Mouse (Mus musculus) urinary bladder, postnatal 25 days (tissue): Measurements from ENCODE around the gene Pcsk4.

ENCODE experiments used
- DNase-seq: peaks from one replicate; pipeline ENCODE4 v3.0.0; 2022; ENCODE audit warnings: low spot score

Pcsk4 gene

GRCm38 (mm10) chr10:80298571-80299281, 30.6 kb downstream of the Pcsk4 start:
- DNase-seq: no peak

DNA sequence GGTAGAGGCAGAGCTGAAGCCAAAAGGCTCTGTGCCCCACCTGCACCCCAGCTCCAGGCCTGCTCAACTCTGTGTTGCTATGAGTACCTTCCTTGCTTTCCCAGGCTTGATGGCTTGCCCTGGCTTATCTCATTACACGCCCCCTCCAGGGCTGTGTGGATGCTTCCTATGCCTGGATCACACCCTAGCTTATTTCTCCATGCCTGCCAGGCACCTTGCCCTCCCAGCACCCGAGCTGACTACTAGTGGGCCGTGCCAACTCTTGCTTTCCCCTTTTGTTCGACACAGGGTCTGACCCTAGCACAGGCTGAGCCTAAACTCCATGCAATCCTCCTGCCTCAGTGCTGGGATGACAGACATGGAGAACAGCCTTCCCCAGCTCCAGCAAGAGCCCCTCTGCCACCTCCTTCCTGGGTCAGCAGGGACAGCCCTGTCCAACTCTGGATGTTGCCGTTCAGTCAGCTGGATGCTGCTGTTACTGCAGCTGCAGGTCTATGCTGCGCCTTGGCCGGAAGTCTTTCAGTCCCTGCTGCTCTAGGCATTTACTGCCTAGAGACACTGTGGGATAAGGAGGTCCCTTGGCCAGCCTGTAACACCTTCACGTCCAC, 31.7 kb downstream of the Pcsk4 start:
- no peak for DNase-seq

GRCm38 (mm10) chr10:80296824-80297223, 32.5 kb downstream of the Pcsk4 start:
- DNase-seq: no peak

DNA sequence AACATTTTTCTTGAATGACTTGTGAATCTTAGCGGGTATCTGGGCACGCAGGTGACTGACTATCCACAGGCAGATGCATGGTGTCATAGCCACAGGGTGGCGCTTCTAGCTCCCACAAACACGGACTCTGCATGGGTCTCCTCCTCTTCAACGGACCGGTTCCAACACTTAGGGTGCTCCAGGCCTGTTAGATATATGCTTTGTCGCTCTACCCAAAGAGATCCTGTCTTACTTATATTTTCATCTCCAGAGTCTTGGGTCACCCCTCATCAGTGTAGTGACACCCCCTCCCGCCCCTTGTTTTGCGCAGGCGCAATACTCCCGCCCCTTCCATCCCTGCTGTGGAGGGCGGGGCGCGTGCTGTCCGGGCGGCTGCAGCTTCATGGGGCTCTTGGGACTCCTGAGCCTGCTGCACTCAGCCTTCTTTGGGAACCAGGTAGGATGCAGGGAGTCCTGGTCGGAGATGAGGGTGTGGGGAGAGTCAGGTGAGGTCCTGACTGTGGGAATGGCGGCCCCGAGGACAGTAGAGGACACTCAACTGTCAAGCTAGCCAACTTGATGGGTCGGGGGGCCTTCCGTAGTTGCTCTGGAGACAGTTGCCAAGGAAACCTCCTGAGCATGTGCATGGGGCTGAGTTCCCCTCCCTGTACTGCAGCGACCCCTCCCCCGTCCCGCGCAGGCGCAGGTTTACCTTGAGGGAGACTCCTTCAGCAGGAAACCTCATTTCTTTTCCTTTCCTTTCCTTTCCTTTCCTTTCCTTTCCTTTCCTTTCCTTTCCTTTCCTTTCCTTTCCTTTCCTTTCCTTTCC, 33.5 kb downstream of the Pcsk4 start, which contains the start of gene Apc2:
Apc2 (plus strand) TSS at position 360 of the 808 bp plus-strand sequence.
- DNase-seq: peak; percentile 69

DNA sequence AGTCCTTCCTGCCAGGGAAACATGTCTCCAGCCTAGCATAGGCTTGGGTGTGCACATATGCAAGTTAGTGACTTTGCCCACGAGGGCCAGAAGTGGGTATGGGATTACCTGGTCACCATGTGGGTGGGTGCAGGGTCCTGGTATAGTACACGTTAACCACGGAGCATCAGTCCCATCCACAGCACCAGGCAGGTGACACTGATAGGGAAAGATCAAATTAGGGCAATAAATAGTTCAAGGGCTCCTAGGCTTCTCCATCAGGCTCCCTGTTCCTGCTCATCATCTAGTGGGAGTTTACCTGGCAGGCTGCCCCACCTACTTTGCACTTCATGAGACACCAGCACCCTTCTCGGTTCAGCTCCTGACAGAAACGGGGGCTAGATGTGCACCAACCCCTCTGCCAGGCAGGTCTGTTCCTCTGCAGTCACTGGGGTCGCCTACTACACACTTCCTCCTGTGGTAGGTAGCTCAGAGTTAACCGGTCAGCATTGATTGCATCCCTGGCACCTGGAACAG, 34.5 kb downstream of the Pcsk4 start:
- no peak for DNase-seq

GRCm38 (mm10) chr10:80294311-80294710, 35.0 kb downstream of the Pcsk4 start:
- no peak for DNase-seq

- no peak for DNase-seq
These were observed 36.0 kb downstream of the Pcsk4 start for GRCm38 (mm10) chr10:80293325-80293724.

DNA sequence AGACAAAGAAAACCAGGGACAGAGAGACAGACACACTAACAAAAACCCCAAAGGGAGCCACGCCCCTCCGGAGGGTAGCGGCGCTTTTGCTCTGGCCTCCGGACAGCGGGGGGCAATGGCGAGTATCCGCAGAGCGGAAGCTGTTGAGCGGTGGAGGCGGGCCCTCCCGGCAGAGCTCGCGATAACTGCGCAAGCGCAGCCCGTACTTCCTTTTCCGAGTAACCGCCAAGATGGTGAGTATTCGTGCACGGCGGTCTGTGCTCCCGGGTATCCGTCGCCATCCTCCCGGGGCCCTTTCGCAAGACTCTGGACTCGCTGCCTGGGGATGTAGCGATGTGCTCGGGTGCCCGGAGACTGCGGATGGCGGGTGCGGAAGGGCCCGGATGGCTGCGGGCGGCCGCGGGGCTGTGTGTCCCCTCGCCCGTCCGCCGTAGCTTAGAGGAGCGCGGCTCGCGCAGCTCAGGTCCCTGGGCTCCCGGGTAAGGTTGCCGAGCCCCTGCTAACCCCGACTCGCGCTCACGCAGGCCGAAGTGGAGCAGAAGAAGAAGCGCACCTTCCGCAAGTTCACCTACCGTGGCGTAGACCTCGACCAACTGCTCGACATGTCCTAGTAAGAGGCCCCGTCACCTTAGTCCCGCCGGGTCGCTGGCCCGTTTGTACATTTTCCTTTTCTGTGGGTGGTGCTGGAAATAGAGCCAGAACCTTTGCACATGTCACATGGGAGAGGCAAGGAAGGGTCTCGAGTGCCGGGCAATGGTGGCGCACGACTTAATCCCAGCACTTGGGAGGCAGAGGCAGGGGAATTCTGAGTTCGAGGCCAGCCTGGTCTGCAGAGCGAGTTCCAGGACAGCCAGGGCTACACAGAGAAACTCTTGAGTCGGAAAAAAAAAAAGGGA, 36.8 kb downstream of the Pcsk4 start, which contains the start of gene Rps15:
Rps15 (plus strand) TSS at position 203 of the 896 bp plus-strand sequence.
- DNase-seq: peak; percentile 89

GRCm38 (mm10) chr10:80288657-80289056, 40.6 kb downstream of the Pcsk4 start:
- DNase-seq: no peak

DNA sequence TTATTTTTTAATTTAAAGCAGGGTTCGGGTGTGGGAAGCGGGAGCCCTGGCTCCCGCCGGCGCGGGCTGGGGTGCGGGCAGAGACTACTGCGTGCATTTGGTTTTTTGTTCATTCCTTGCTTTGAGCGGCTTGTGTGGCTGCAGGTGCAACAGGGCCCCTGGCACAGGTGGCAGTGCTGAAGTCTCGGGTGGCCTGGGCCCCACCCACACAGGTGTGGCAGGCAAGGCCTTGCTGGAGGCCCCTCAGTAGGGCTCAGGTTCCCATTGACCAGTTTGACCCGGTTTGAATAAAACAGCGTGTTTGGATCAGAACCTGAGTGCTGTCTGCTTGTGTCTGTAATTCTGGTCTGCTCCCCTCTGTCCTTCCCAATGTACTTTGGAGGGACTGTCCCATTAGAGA, 41.2 kb downstream of the Pcsk4 start:
- no peak for DNase-seq

GRCm38 (mm10) chr10:80285222-80286070, 43.9 kb downstream of the Pcsk4 start:
- no peak for DNase-seq

- no peak for DNase-seq
These were observed 46.5 kb downstream of the Pcsk4 start for GRCm38 (mm10) chr10:80282481-80283441.

GRCm38 (mm10) chr10:80281921-80282371, 47.4 kb downstream of the Pcsk4 start:
- no peak for DNase-seq

- no peak for DNase-seq
These were observed 48.0 kb downstream of the Pcsk4 start for GRCm38 (mm10) chr10:80281304-80281703.

- DNase-seq: no peak
These were observed 50.0 kb downstream of the Pcsk4 start for GRCm38 (mm10) chr10:80279273-80279672.

- DNase-seq: no peak
These were observed 50.9 kb downstream of the Pcsk4 start for GRCm38 (mm10) chr10:80278390-80278789.

DNA sequence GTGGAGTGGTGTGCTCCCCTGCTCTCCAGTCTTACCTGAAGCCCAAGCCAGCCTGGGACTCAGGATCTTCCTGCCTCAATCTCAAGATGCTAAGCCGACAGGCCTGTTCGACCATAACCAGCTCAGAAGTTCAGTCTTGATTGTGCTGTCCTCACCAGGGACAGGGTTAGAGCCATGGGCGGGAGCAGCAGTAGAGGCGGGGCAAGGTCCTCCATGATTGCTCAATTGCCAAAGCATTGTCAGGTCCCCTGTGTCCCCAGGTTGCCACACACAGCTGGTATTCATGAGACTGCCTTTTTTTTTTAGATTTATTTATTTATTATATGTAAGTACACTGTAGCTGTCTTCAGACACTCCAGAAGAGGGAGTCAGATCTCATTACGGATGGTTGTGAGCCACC, 53.1 kb downstream of the Pcsk4 start:
- DNase-seq: no peak

DNA sequence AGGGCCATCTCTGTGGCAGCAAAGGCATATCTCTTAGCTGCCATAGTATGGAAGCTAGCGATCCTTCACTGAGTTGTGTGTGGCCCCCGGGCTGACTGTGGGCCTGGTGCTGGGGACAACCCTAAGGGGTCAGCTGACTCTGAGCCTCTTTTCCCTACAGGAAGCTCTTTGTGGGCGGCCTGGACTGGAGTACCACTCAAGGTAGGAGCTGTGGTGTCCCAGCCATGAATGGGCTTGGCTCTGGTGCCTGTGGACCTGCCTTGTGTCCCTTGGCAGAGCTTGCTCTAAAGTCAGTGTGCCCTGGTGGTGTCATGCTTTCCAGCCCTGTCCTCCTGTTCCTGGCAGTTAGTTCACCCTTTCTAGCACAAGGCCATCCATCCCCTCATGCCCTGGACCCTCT, 55.5 kb downstream of the Pcsk4 start:
- no peak for DNase-seq

- DNase-seq: no peak
These were observed 57.3 kb downstream of the Pcsk4 start for GRCm38 (mm10) chr10:80271870-80272585.
